Mouse (Mus musculus) MEL (cell line): ENCODE measurements at regions not wholly inside any gene's neighbourhood (a gene's known extent, or its start where the extent isn't known, plus 50 kb on each side); places are given as distances from the start of the nearest gene placed in this dataset.

ENCODE experiments used
- DNase-seq: peaks from one replicate; pipeline ENCODE4 v3.0.0; 2011; ENCODE audit warnings: low read depth, low spot score
- H3K27ac ChIP-seq: 2 replicates; pipeline ENCODE4 v1.5.1; 2012; ENCODE audit warnings: low read depth, mild to moderate bottlenecking, control low read depth, low read length, moderate library complexity; ENCODE audit not compliant: control insufficient read depth
- H3K27me3 ChIP-seq, 2 experiments: fragments of 150-350 bp in 1 of 2; sonication (generic) in 1 of 2; 2 replicates each; pipeline ENCODE4 v1.6.1; 2012; ENCODE audit warnings: low read length in 2 of 2, mild to moderate bottlenecking in 2 of 2, improper control_type of control experiment in 1 of 2, moderate library complexity in 1 of 2; ENCODE audit not compliant: insufficient read depth in 2 of 2, control insufficient read depth in 1 of 2
- H3K36me3 ChIP-seq, 2 experiments: 2 replicates each; pipeline ENCODE4 v1.6.1; 2012 to 2014; ENCODE audit warnings: low read length in 2 of 2, improper control_type of control experiment in 1 of 2, inconsistent platforms in 1 of 2, mild to moderate bottlenecking in 1 of 2; ENCODE audit not compliant: insufficient read depth in 2 of 2, control insufficient read depth in 1 of 2
- H3K4me1 ChIP-seq, 2 experiments: fragments of 150-350 bp in 1 of 2; sonication (generic) in 1 of 2; 2 replicates each; pipeline ENCODE4 v1.6.1; 2012; ENCODE audit warnings: low read length in 2 of 2, improper control_type of control experiment in 1 of 2, mild to moderate bottlenecking in 1 of 2; ENCODE audit not compliant: insufficient read depth in 2 of 2, control insufficient read depth in 1 of 2
- H3K4me3 ChIP-seq, 2 experiments: fragments of 150-350 bp in 1 of 2; sonication (generic) in 1 of 2; 2 replicates each; pipeline ENCODE4 v1.5.1; 2012; ENCODE audit warnings: low read depth in 2 of 2, low read length in 2 of 2, mild to moderate bottlenecking in 2 of 2, moderate library complexity in 2 of 2, control low read depth in 1 of 2, improper control_type of control experiment in 1 of 2; ENCODE audit not compliant: control insufficient read depth in 1 of 2, insufficient read depth in 1 of 2
- H3K79me2 ChIP-seq: 2 replicates; pipeline ENCODE4 v1.6.1; 2012; ENCODE audit warnings: mild to moderate bottlenecking, low read length, moderate library complexity; ENCODE audit not compliant: control insufficient read depth, poor library complexity, insufficient read depth
- H3K9ac ChIP-seq: 2 replicates; pipeline ENCODE4 v1.6.1; 2012; ENCODE audit warnings: low read depth, mild to moderate bottlenecking, control low read depth, low read length, moderate library complexity; ENCODE audit not compliant: control insufficient read depth, poor library complexity, severe bottlenecking
- H3K9me3 ChIP-seq: fragments of 150-350 bp; sonication (generic); replicated peaks from 2 replicates; pipeline ENCODE4 v1.6.1; 2012; ENCODE audit warnings: mild to moderate bottlenecking, low read length, improper control_type of control experiment, moderate library complexity; ENCODE audit not compliant: insufficient read depth
- CHD2 ChIP-seq: IDR thresholded peaks from 2 replicates; pipeline ENCODE4 v1.6.1; 2011; ENCODE audit warnings: low read length, improper control_type of control experiment
- CTCF ChIP-seq, 3 experiments: IDR thresholded peaks in 2 of 3; conservative IDR thresholded peaks in 1 of 3; 2 replicates each; pipeline ENCODE4 v1.5.1; 2011 to 2012; ENCODE audit warnings: low read length in 3 of 3, low read depth in 2 of 3, mild to moderate bottlenecking in 2 of 3, improper control_type of control experiment in 1 of 3, inconsistent platforms in 1 of 3, mixed read lengths in 1 of 3, moderate library complexity in 1 of 3; ENCODE audit not compliant: control insufficient read depth in 1 of 3, insufficient read depth in 1 of 3, poor library complexity in 1 of 3, severe bottlenecking in 1 of 3
- ELF1 ChIP-seq: IDR thresholded peaks from 2 replicates; pipeline ENCODE4 v1.6.1; 2014; ENCODE audit warnings: low read depth, mild to moderate bottlenecking, inconsistent platforms, low read length, improper control_type of control experiment, moderate library complexity
- EP300 ChIP-seq, 2 experiments: IDR thresholded peaks; 2 replicates each; pipeline ENCODE4 v1.6.1; 2011; ENCODE audit warnings: improper control_type of control experiment in 2 of 2, low read length in 2 of 2, low read depth in 1 of 2, mild to moderate bottlenecking in 1 of 2
- ETS1 ChIP-seq: IDR thresholded peaks from 2 replicates; pipeline ENCODE4 v1.6.1; 2012; ENCODE audit warnings: low read depth, mild to moderate bottlenecking, inconsistent platforms, low read length, improper control_type of control experiment, moderate library complexity
- GABPA ChIP-seq: IDR thresholded peaks from 2 replicates; pipeline ENCODE4 v1.6.1; 2012; ENCODE audit warnings: low read depth, mild to moderate bottlenecking, inconsistent platforms, low read length, improper control_type of control experiment, moderate library complexity
- GATA1 ChIP-seq: IDR thresholded peaks from 2 replicates; pipeline ENCODE4 v1.6.1; 2011; ENCODE audit warnings: low read depth, low read length, improper control_type of control experiment
- MAFK ChIP-seq: IDR thresholded peaks from 2 replicates; pipeline ENCODE4 v1.6.1; 2011; ENCODE audit warnings: low read depth, mild to moderate bottlenecking, low read length, improper control_type of control experiment, borderline replicate concordance
- MAZ ChIP-seq: IDR thresholded peaks from 2 replicates; pipeline ENCODE4 v1.6.1; 2012; ENCODE audit warnings: low read depth, mild to moderate bottlenecking, inconsistent platforms, low read length, improper control_type of control experiment
- MYB ChIP-seq: IDR thresholded peaks from 2 replicates; pipeline ENCODE4 v1.6.1; 2011; ENCODE audit warnings: mild to moderate bottlenecking, low read depth, low read length, improper control_type of control experiment
- MYC ChIP-seq: IDR thresholded peaks from 2 replicates; pipeline ENCODE4 v1.6.1; 2011; ENCODE audit warnings: low read depth, mild to moderate bottlenecking, low read length, improper control_type of control experiment, moderate library complexity
- NELFE ChIP-seq: IDR thresholded peaks from 2 replicates; pipeline ENCODE4 v1.6.1; 2011; ENCODE audit warnings: low read depth, low read length, improper control_type of control experiment
- POLR2AphosphoS5 ChIP-seq: IDR thresholded peaks from 2 replicates; pipeline ENCODE4 v1.6.1; 2012; ENCODE audit warnings: low read depth, borderline replicate concordance, mild to moderate bottlenecking, inconsistent platforms, low read length, moderate library complexity, mixed read lengths
- RAD21 ChIP-seq: IDR thresholded peaks from 2 replicates; pipeline ENCODE4 v1.6.1; 2011; ENCODE audit warnings: mild to moderate bottlenecking, low read depth, low read length, improper control_type of control experiment
- SIN3A ChIP-seq: IDR thresholded peaks from 2 replicates; pipeline ENCODE4 v1.6.1; 2012; ENCODE audit warnings: low read length, improper control_type of control experiment, inconsistent platforms
- TAL1 ChIP-seq: IDR thresholded peaks from 2 replicates; pipeline ENCODE4 v1.6.1; 2012; ENCODE audit warnings: mild to moderate bottlenecking, inconsistent platforms, low read length, moderate library complexity, mixed read lengths
- TBP ChIP-seq: IDR thresholded peaks from 2 replicates; pipeline ENCODE4 v1.8.0; 2011; ENCODE audit warnings: low read depth, low read length, improper control_type of control experiment
- TCF12 ChIP-seq: IDR thresholded peaks from 2 replicates; pipeline ENCODE4 v1.6.1; 2014; ENCODE audit warnings: low read depth, mild to moderate bottlenecking, inconsistent platforms, low read length, improper control_type of control experiment, moderate library complexity
- USF2 ChIP-seq, 2 experiments: IDR thresholded peaks; 2 replicates each; pipeline ENCODE4 v1.6.1; 2011 to 2012; ENCODE audit warnings: improper control_type of control experiment in 2 of 2, low read length in 2 of 2, borderline replicate concordance in 1 of 2, inconsistent platforms in 1 of 2, low read depth in 1 of 2, mild to moderate bottlenecking in 1 of 2; ENCODE audit not compliant: insufficient read depth in 1 of 2
- ZC3H11A ChIP-seq: IDR thresholded peaks from 2 replicates; pipeline ENCODE4 v1.6.1; 2012; ENCODE audit warnings: low read depth, mild to moderate bottlenecking, inconsistent platforms, low read length, improper control_type of control experiment
- ZKSCAN1 ChIP-seq: IDR thresholded peaks from 2 replicates; pipeline ENCODE4 v1.6.1; 2012; ENCODE audit warnings: low read depth, mild to moderate bottlenecking, inconsistent platforms, low read length, improper control_type of control experiment, moderate library complexity
- ZNF384 ChIP-seq: IDR thresholded peaks from 2 replicates; pipeline ENCODE4 v1.6.1; 2012; ENCODE audit warnings: low read depth, mild to moderate bottlenecking, inconsistent platforms, low read length, improper control_type of control experiment

DNA sequence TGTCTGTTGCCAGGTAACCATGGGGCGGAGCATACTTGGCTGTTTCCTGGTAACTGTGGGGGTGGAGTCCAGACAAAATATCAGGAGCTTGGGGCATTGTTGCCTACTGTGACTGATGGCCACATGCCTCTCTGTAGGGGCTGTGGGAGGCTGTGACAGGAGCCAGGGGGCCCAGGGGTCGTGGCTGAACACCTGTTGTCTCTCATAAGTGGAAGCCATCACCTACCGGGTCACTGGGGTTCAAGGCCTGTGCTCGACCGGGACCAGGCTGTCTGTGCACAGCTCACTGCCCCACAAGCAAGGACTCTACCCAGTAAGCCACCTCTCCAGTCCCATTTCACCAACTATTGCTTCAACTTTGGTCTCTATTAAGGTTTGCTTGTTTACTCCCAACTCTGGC lies 196.4 kb upstream of the Egln3 start:
- TF ChIP-seq GABPA = no peak
- TF ChIP-seq MAZ = no peak
- no peak for TF ChIP-seq RAD21
- no peak for TF ChIP-seq NELFE
- no peak for TF ChIP-seq MYC
- no peak for TF ChIP-seq CTCF (IDR thresholded peaks at IDR 0.05 in 2 of 3, conservative IDR thresholded peaks at IDR 0.05 in 1 of 3; ENCODE audit: control insufficient read depth in 1 of 3, insufficient read depth in 1 of 3, low read depth in 2 of 3, low read length in 3 of 3, poor library complexity in 1 of 3, severe bottlenecking in 1 of 3)
- no peak for TF ChIP-seq CHD2
- TF ChIP-seq MYB = no peak
- no peak for TF ChIP-seq GATA1
- TF ChIP-seq ZC3H11A = no peak
- TF ChIP-seq TAL1 = no peak
- TF ChIP-seq SIN3A = no peak
- DNase-seq = no peak
- Histone ChIP-seq H3K9ac (no peak overlapping the region), H3K36me3 (no peaks in the 10 kb centered on the region), H3K27me3 (no peaks in the 10 kb centered on the region), H3K79me2 (no peaks in the 10 kb centered on the region), H3K27ac (no peak overlapping the region), H3K9me3 (no peaks in the 10 kb centered on the region), H3K4me3 (no peak overlapping the region), H3K4me1 (no peaks in the 10 kb centered on the region)

DNA sequence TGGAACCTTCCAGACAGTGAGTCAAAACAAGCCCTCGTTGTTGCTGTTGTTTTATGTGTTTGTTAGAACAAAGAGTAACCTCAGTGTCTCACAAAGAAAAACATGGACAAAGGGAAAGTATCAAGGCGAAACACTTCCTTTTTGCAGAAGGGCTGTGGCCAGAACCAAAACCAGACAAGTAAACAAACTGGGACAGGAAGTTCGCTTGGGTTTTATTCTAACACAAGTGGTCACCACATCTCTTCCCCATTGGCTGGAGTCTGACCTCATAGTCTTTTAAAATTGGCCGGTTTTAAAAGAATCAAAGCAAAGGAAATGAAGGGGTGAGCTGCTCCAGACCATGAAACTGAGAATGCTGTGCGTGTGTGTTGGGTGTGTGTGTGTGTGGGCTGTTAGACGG lies 194.4 kb upstream of the Egln3 start:
- TF ChIP-seq TBP = no peak
- no peak for TF ChIP-seq TCF12
- no peak for TF ChIP-seq ZC3H11A
- TF ChIP-seq ZKSCAN1 = no peak
- TF ChIP-seq ETS1 = no peak
- TF ChIP-seq GATA1 = no peak
- no peak for TF ChIP-seq CTCF (IDR thresholded peaks at IDR 0.05 in 2 of 3, conservative IDR thresholded peaks at IDR 0.05 in 1 of 3; ENCODE audit: control insufficient read depth in 1 of 3, insufficient read depth in 1 of 3, low read depth in 2 of 3, low read length in 3 of 3, poor library complexity in 1 of 3, severe bottlenecking in 1 of 3)
- TF ChIP-seq ELF1 = no peak
- TF ChIP-seq MYB = no peak
- TF ChIP-seq ZNF384 = no peak
- no peak for TF ChIP-seq USF2 (IDR thresholded peaks at IDR 0.05; ENCODE audit: borderline replicate concordance in 1 of 2, insufficient read depth in 1 of 2, low read depth in 1 of 2, low read length in 2 of 2)
- no peak for TF ChIP-seq EP300 (IDR thresholded peaks at IDR 0.05; ENCODE audit: low read depth in 1 of 2, low read length in 2 of 2)
- no peak for TF ChIP-seq POLR2AphosphoS5
- TF ChIP-seq CHD2 = no peak
- no peak for TF ChIP-seq MAFK
- H3K36me3 ChIP-seq = no peaks in the 10 kb centered on the region

More for the DNA sequence above, 194.4 kb upstream of the Egln3 start:
- Histone ChIP-seq H3K27ac (no peak overlapping the region), H3K9me3 (no peaks in the 10 kb centered on the region), H3K4me1 (no peaks in the 10 kb centered on the region), H3K79me2 (no peaks in the 10 kb centered on the region), H3K9ac (no peak overlapping the region), H3K27me3 (no peaks in the 10 kb centered on the region), H3K4me3 (no peak overlapping the region)
- DNase-seq = no peak
